Mouse (Mus musculus) heart, adult 2 months (tissue): ENCODE results near the gene Mlkl.

Source experiments
- CTCF ChIP-seq: fragments of 200-600 bp; IDR thresholded peaks from 2 replicates; pipeline ENCODE4 v1.8.1; 2022; ENCODE audit warnings: antibody characterized with exemption, mild to moderate bottlenecking, moderate library complexity
- POLR2A ChIP-seq: fragments of 200-500 bp; IDR thresholded peaks from 2 replicates; pipeline ENCODE4 v1.6.1; 2011; ENCODE audit warnings: mild to moderate bottlenecking, low read depth, low read length, control low read depth; ENCODE audit not compliant: insufficient read depth

- TF ChIP-seq POLR2A (no peak), CTCF (no peak)
Measured at GRCm38 (mm10) chr8:111291733-111292132, 46.2 kb downstream of the Mlkl start.
